Mouse (Mus musculus): ENCODE measurements around the gene Pdzd3.

- peak; percentile 74 for TF ChIP-seq CTCF (conservative IDR thresholded peaks at IDR 0.05; ENCODE audit: insufficient read depth, insufficient read length, low read depth, low read length)
- TF ChIP-seq POLR2A (IDR thresholded peaks at IDR 0.05; ENCODE audit: low read depth, low read length) = no peak
Measured at GRCm38 (mm10) chr9:44249181-44250146, 1.8 kb downstream of the Pdzd3 start.
